Mouse (Mus musculus) subcutaneous adipose tissue, adult 2 months (tissue): ENCODE data around the gene Dbil5. TPM values are rescaled to one million over a fixed set of nuclear protein-coding genes. Genes with fewer than 3 reads are reported as not detected.

Experiments used
- polyA plus RNA-seq: library from polyadenylated mRNA; depleted of rRNA; stranded (reverse); fragments of >200 nt; gene quantifications from 2 replicates; pipeline ENCODE4 v1.2.3, GENCODE M21; 2012; ENCODE audit warnings: low replicate concordance; rRNA removed

Dbil5 gene
- polyA plus RNA-seq, result 0.35 and 1.4 TPM in 2 replicates

GRCm38 (mm10) chr11:76217390-76217800 lies at the start of gene Dbil5, which contains the start of gene Gemin4:
Gene Dbil5 (plus strand): TSS chr11:76217608.
Gene Gemin4 (minus strand): TSS chr11:76217664.

GRCm38 (mm10) chr11:76179495-76180145 lies 37.8 kb upstream of the Dbil5 start, which contains the start of the genes Vps53 and Fam57a:
Gene Vps53 (minus strand): TSS chr11:76179647.
Gene Fam57a (plus strand): TSS chr11:76179671.

GRCm38 (mm10) chr11:76242901-76243810 lies 25.7 kb downstream of the Dbil5 start, which contains the start of the genes Mrm3 and Glod4:
Gene Mrm3 (plus strand): TSS chr11:76243715.
Gene Glod4 (minus strand): TSS chr11:76243725.

Other genes with a start within 250 kb of the Dbil5 start
- gene 1700016K19Rik, start 217.7 kb upstream of the Dbil5 start, polyA plus RNA-seq, result 0.18 TPM in 1 of 2 replicates, not detected in the other
- 38.9 and 88.7 TPM in 2 replicates for gene Rflnb, start 189.8 kb upstream of the Dbil5 start, polyA plus RNA-seq
- 30.9 and 34.8 TPM in 2 replicates for gene Vps53, start 38.0 kb upstream of the Dbil5 start, polyA plus RNA-seq
- 13.5 and 32.9 TPM in 2 replicates for gene Fam57a, start 37.9 kb upstream of the Dbil5 start, polyA plus RNA-seq
- gene Gemin4, start 56 bp downstream of the Dbil5 start, polyA plus RNA-seq, result 6.1 and 16.4 TPM in 2 replicates
- gene Mrm3, start 26.1 kb downstream of the Dbil5 start, polyA plus RNA-seq, result 10.0 and 10.2 TPM in 2 replicates
- 13.7 and 14.2 TPM in 2 replicates for gene Glod4, start 26.1 kb downstream of the Dbil5 start, polyA plus RNA-seq
- gene Nxn, start 181.5 kb downstream of the Dbil5 start, polyA plus RNA-seq, result 13.5 and 54.3 TPM in 2 replicates
- gene Timm22, start 189.3 kb downstream of the Dbil5 start, polyA plus RNA-seq, result 12.5 and 14.8 TPM in 2 replicates